Mouse (Mus musculus): ENCODE results near the gene Dao.

Dao gene

GRCm38 (mm10) chr5:114067982-114068381 is 64.5 kb downstream of the Dao start:
- DNase-seq (ENCODE audit: low spot score in 2 of 2): no peak

- no peak for DNase-seq (ENCODE audit: low spot score in 2 of 2)
Observed at GRCm38 (mm10) chr5:114070858-114071257, 67.4 kb downstream of the Dao start.

- DNase-seq (ENCODE audit: low spot score in 2 of 2): no peak
Observed at GRCm38 (mm10) chr5:114072262-114072661, 68.8 kb downstream of the Dao start.
